Mouse (Mus musculus): ENCODE data around the gene Fxyd3. TPM values are rescaled to one million over a fixed set of nuclear protein-coding genes. Genes with fewer than 3 reads are reported as not detected.

Gene Fxyd3
- polyA plus RNA-seq, 1 experiment from 2014 or later = not detected

DNA sequence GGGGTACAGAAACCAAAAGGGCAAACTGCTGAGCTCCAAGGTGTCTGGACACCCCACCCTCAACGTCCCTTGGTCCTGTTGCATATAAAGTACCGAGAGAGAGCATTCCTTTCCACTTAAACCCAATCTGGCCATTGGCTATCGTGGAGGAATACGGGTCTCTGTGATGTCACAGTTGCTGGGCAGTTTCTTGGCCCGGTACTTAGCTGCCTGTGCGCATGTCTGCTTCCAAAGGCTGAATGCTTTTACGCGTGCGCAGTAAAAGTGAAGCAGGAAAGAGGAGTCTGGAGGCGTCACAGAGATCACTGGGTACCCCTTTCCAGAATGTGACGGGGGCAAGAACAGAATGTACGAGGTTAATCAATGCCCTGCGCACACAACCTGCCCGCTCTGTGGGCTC lies 7.0 kb downstream of the Fxyd3 start:
- no peak overlapping the region for H3K9ac ChIP-seq (ENCODE audit: low read depth, low read length)
- WGBS = 90% methylated on average over 14 of the region's 14 CpGs
- H3K9me3 ChIP-seq (replicated peaks; ENCODE audit: control insufficient read depth, low read length, poor library complexity, severe bottlenecking) = no peaks in the 10 kb centered on the region
- H3K4me1 ChIP-seq (ENCODE audit: control insufficient read depth, insufficient read depth, low read length) = peaks cover 2% of the 10 kb centered on the region; the same call in 1 of the 2 replicates
- no peaks in the 10 kb centered on the region for H3K27me3 ChIP-seq (ENCODE audit: control insufficient read depth, insufficient read depth, low read depth, low read length)
- H3K4me3 ChIP-seq (ENCODE audit: low read depth, low read length) = no peak overlapping the region
- H3K4me2 ChIP-seq (ENCODE audit: low read length) = no peak overlapping the region
- H3K27ac ChIP-seq (ENCODE audit: low read length) = no peak overlapping the region
- H3K36me3 ChIP-seq (ENCODE audit: control insufficient read depth, insufficient read depth, low read length) = no peaks in the 10 kb centered on the region
- ATAC-seq = no peak

DNA sequence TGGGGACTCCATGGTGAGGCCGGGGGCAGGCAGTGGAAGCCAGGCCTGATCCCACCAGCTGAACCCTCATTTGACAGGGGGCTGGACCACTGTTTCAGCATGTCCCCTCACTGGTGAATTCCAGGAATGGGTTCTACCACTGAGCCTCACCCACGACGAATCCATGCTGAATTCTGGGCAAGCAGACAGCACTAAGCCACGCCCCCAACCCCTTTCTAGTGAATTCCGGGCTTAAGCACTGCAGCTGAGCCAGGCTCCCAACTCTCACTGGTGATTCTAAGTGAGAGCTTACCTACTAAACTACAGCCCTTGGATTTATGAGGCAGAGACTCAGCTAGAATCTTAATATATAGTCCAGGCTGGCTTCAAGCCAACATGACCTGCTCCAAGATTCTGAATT lies 8.7 kb downstream of the Fxyd3 start:
- Histone ChIP-seq H3K9ac (ENCODE audit: low read depth, low read length) (no peak overlapping the region), H3K36me3 (ENCODE audit: control insufficient read depth, insufficient read depth, low read length) (no peaks in the 10 kb centered on the region), H3K27ac (ENCODE audit: low read length) (no peak overlapping the region), H3K4me3 (ENCODE audit: low read depth, low read length) (no peak overlapping the region), H3K9me3 (replicated peaks; ENCODE audit: control insufficient read depth, low read length, poor library complexity, severe bottlenecking) (no peaks in the 10 kb centered on the region), H3K4me1 (ENCODE audit: control insufficient read depth, insufficient read depth, low read length) (peaks cover 2% of the 10 kb centered on the region; the same call in 1 of the 2 replicates), H3K4me2 (ENCODE audit: low read length) (no peak overlapping the region), H3K27me3 (ENCODE audit: control insufficient read depth, insufficient read depth, low read depth, low read length) (no peaks in the 10 kb centered on the region)
- ATAC-seq = no peak
- 43% methylated on average over 5 of the region's 5 CpGs for WGBS

DNA sequence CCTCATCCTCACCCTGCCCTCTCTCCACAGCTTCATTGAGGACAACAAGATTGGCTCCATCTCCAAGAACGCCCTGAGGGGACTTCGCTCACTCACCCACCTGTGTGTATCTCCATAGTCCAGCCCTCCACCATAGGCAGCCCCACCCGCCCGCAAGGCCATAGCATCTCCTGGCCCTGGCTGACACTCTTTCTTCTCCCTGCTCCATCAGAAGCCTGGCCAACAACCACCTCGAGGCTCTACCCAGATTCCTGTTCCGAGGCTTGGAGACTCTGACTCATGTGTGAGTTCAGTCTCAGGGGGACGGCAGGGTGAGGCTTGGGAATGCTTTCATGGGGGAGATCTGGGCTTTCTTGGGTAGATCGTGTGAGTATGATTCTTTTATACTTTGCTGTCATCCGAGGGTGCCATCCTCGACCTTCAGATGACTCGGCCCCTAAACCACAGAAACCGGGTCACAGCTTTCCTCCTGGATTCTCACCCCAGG lies 13.4 kb downstream of the Fxyd3 start:
- no peaks in the 10 kb centered on the region for H3K36me3 ChIP-seq (ENCODE audit: control insufficient read depth, insufficient read depth, low read length)
- H3K4me3 ChIP-seq (ENCODE audit: low read depth, low read length) = no peak overlapping the region
- no peak overlapping the region for H3K9ac ChIP-seq (ENCODE audit: low read depth, low read length)
- H3K4me1 ChIP-seq (ENCODE audit: control insufficient read depth, insufficient read depth, low read length) = no peaks in the 10 kb centered on the region
- no peak for ATAC-seq
- H3K9me3 ChIP-seq (replicated peaks; ENCODE audit: control insufficient read depth, low read length, poor library complexity, severe bottlenecking) = no peaks in the 10 kb centered on the region
- H3K4me2 ChIP-seq (ENCODE audit: low read length) = no peak overlapping the region
- no peak overlapping the region for H3K27ac ChIP-seq (ENCODE audit: low read length)
- WGBS = 87% methylated on average over 12 of the region's 12 CpGs
- no peaks in the 10 kb centered on the region for H3K27me3 ChIP-seq (ENCODE audit: control insufficient read depth, insufficient read depth, low read depth, low read length)

DNA sequence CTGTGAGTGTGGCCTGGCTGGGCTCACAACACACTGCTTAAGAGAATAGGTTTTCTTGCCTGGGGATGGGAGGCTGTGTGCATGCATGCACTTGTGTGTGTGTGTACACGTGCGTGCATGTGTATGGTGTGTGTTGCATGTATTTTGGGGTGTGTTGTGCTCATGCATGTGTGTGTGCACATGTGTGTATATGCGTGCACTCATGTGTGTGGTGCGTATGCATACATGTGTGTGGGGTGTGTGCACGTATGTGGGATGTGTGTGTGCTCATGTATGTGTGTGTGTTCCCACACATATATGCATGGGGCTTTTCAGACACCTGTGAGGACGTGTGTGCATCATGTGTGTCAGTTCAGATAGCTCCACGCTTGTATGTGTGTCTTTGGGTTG lies 15.9 kb downstream of the Fxyd3 start:
- Histone ChIP-seq H3K9me3 (replicated peaks; ENCODE audit: control insufficient read depth, low read length, poor library complexity, severe bottlenecking) (no peaks in the 10 kb centered on the region), H3K36me3 (ENCODE audit: control insufficient read depth, insufficient read depth, low read length) (no peaks in the 10 kb centered on the region), H3K9ac (ENCODE audit: low read depth, low read length) (no peak overlapping the region), H3K27me3 (ENCODE audit: control insufficient read depth, insufficient read depth, low read depth, low read length) (no peaks in the 10 kb centered on the region), H3K4me3 (ENCODE audit: low read depth, low read length) (no peak overlapping the region), H3K4me1 (ENCODE audit: control insufficient read depth, insufficient read depth, low read length) (no peaks in the 10 kb centered on the region), H3K4me2 (ENCODE audit: low read length) (no peak overlapping the region), H3K27ac (ENCODE audit: low read length) (no peak overlapping the region)
- WGBS = 84% methylated on average over 7 of the region's 7 CpGs
- no peak for ATAC-seq

DNA sequence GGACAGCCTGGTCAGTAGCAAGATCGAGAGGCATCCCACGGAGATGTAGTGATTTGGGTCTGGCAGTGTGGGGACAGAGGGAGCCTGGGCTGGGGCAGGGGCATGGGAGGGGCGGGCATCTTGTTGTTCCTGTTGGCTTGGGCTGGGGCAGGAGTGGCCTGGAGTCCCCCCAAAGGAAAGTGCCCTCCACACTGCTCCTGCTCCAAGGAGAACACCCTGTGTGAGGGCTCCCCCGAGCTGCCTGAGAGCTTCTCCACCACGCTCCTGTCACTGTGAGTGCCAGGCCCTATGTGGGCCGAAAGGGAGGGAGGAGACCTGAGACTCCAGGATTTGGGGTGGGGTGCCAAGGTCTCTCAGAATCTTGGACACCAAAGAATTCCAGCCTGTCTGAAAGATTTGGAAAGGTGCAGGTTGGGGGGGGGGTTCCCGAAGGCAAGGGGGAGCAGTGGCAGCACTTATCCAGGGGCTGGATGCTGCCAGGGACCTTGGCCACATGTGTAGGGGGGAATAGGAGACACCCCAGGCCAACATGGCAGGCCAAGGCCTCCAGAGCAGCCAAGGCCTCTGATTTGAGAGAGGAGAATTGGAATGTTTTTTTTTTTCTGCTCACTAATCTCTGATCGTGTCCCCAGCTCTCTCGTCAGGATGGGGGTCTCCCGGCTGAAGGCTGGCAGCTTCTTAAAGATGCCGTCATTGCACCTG lies 16.4 kb downstream of the Fxyd3 start:
- Histone ChIP-seq H3K9ac (ENCODE audit: low read depth, low read length) (no peak overlapping the region), H3K27me3 (ENCODE audit: control insufficient read depth, insufficient read depth, low read depth, low read length) (no peaks in the 10 kb centered on the region), H3K4me3 (ENCODE audit: low read depth, low read length) (no peak overlapping the region), H3K36me3 (ENCODE audit: control insufficient read depth, insufficient read depth, low read length) (no peaks in the 10 kb centered on the region), H3K4me1 (ENCODE audit: control insufficient read depth, insufficient read depth, low read length) (no peaks in the 10 kb centered on the region), H3K9me3 (replicated peaks; ENCODE audit: control insufficient read depth, low read length, poor library complexity, severe bottlenecking) (no peaks in the 10 kb centered on the region), H3K27ac (ENCODE audit: low read length) (no peak overlapping the region), H3K4me2 (ENCODE audit: low read length) (no peak overlapping the region)
- no peak for ATAC-seq
- 50% methylated on average over 11 of the region's 11 CpGs for WGBS

DNA sequence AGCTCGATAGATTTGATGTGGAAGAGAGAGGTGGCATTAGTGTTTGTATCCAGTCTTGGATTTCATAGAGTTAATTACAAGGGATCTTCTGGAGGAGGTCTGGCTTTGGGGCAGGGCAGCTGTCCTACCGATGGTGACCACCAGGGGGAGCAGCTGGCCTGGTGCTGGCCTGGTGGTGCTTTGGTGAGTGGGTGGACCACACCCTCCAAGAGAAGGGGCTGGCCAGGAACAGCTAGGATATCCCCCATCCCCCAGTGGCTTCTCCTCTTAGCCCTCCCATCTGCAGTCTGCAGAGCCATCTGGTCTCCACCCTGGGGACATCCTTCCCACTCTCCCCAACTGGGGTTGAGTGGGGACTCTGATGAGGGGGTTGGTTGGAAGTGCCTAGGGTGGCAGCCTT lies 17.4 kb downstream of the Fxyd3 start, which contains the start of gene Lgi4:
Gene Lgi4 (plus strand): TSS at position 235 of the 400 bp plus-strand sequence.
- Histone ChIP-seq H3K36me3 (ENCODE audit: control insufficient read depth, insufficient read depth, low read length) (no peaks in the 10 kb centered on the region), H3K27me3 (ENCODE audit: control insufficient read depth, insufficient read depth, low read depth, low read length) (peaks cover 5% of the 10 kb centered on the region; the same call in 1 of the 2 replicates), H3K4me1 (ENCODE audit: control insufficient read depth, insufficient read depth, low read length) (no peaks in the 10 kb centered on the region), H3K9me3 (replicated peaks; ENCODE audit: control insufficient read depth, low read length, poor library complexity, severe bottlenecking) (no peaks in the 10 kb centered on the region), H3K4me3 (ENCODE audit: low read depth, low read length) (no peak within 1 kb of the TSS), H3K9ac (ENCODE audit: low read depth, low read length) (no peak within 1 kb of the TSS), H3K27ac (ENCODE audit: low read length) (no peak within 1 kb of the TSS), H3K4me2 (ENCODE audit: low read length) (no peak within 1 kb of the TSS)
- 6% methylated on average over 2 of the region's 2 CpGs for WGBS
- no peak for ATAC-seq

DNA sequence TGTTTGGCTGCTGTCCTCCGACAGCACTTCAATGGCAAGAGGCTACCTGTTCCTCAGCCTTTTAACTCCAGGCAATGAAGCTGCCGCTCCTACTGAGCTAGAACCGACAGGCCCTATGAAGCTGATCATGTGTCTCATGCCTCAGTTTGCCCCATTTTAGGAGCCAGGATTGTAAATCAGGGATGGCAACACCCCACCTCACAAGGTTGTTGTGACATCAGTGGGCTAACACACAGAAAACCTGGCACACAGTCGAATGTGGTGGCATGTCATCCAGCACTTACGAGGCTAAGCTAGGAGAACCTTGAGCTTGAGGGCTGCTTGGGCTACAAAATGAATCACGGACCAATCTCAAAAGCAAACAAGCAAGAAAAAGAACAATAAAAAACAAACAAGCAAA lies 18.3 kb downstream of the Fxyd3 start:
- Histone ChIP-seq H3K4me2 (ENCODE audit: low read length) (no peak overlapping the region), H3K4me3 (ENCODE audit: low read depth, low read length) (no peak overlapping the region), H3K4me1 (ENCODE audit: control insufficient read depth, insufficient read depth, low read length) (no peaks in the 10 kb centered on the region), H3K27ac (ENCODE audit: low read length) (no peak overlapping the region), H3K9me3 (replicated peaks; ENCODE audit: control insufficient read depth, low read length, poor library complexity, severe bottlenecking) (no peaks in the 10 kb centered on the region), H3K36me3 (ENCODE audit: control insufficient read depth, insufficient read depth, low read length) (no peaks in the 10 kb centered on the region), H3K9ac (ENCODE audit: low read depth, low read length) (no peak overlapping the region), H3K27me3 (ENCODE audit: control insufficient read depth, insufficient read depth, low read depth, low read length) (peaks cover 7% of the 10 kb centered on the region; the same call in 1 of the 2 replicates)
- WGBS = 87% methylated on average over 6 of the region's 6 CpGs
- ATAC-seq = no peak

DNA sequence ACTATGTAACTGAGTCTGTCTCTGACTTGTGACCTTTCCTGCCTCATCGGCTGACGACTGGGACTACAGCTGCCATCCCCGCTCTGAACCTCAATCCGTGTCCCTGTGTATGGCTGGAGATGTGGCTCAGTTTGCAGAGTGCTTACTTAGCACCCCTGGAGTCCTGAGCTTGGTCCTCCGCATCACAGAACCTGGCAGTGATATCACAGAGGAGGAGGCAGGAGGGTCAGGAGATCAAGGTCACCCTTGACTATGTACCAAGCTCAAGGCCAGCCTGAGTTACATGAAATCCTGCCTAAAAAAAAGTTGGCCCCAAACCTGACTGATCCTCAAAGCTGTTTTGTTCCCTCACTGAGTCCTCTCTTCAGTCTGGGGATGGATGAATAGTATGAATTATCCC lies 18.8 kb downstream of the Fxyd3 start:
- Histone ChIP-seq H3K9me3 (replicated peaks; ENCODE audit: control insufficient read depth, low read length, poor library complexity, severe bottlenecking) (no peaks in the 10 kb centered on the region), H3K4me3 (ENCODE audit: low read depth, low read length) (no peak overlapping the region), H3K4me2 (ENCODE audit: low read length) (no peak overlapping the region), H3K27me3 (ENCODE audit: control insufficient read depth, insufficient read depth, low read depth, low read length) (peaks cover 11% of the 10 kb centered on the region; the same call in 1 of the 2 replicates), H3K27ac (ENCODE audit: low read length) (no peak overlapping the region), H3K36me3 (ENCODE audit: control insufficient read depth, insufficient read depth, low read length) (no peaks in the 10 kb centered on the region), H3K9ac (ENCODE audit: low read depth, low read length) (no peak overlapping the region), H3K4me1 (ENCODE audit: control insufficient read depth, insufficient read depth, low read length) (peaks cover 3% of the 10 kb centered on the region; the same call in 1 of the 2 replicates)
- ATAC-seq = no peak
- WGBS = 78% methylated on average over 5 of the region's 5 CpGs

DNA sequence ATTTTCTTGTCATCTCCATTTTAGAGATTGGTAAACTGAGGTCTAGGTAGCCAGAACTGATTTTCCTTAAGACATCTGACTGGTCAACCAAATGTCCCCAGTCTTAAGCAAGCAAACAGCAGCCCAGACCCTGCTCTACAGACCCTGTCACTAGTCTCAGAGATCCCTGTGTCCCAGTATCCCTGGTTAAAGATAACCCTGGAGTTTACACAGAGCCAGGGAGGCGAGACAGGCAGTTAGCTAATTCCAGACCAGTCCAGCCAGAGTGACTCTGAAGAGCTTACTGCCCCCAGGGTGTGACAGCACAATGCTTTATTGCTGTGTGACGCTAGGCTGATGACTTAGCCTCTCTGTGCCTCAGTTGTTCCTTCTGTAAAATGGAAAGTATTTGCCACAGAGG lies 19.4 kb downstream of the Fxyd3 start, which contains the start of gene Fxyd1:
Gene Fxyd1 (minus strand): TSS at position 129 of the 400 bp plus-strand sequence.
- WGBS = 80% methylated on average over 2 of the region's 2 CpGs

More for the DNA sequence above, 19.4 kb downstream of the Fxyd3 start, which contains the start of gene Fxyd1:
- no peak within 1 kb of the TSS for H3K27ac ChIP-seq (ENCODE audit: low read length)
- H3K4me3 ChIP-seq (ENCODE audit: low read depth, low read length) = no peak within 1 kb of the TSS
- H3K9me3 ChIP-seq (replicated peaks; ENCODE audit: control insufficient read depth, low read length, poor library complexity, severe bottlenecking) = no peaks in the 10 kb centered on the region
- H3K4me2 ChIP-seq (ENCODE audit: low read length) = no peak within 1 kb of the TSS
- H3K36me3 ChIP-seq (ENCODE audit: control insufficient read depth, insufficient read depth, low read length) = no peaks in the 10 kb centered on the region
- no peak for ATAC-seq
- H3K4me1 ChIP-seq (ENCODE audit: control insufficient read depth, insufficient read depth, low read length) = peaks cover 10% of the 10 kb centered on the region; the same call in 1 of the 2 replicates
- H3K9ac ChIP-seq (ENCODE audit: low read depth, low read length) = no peak within 1 kb of the TSS
- H3K27me3 ChIP-seq (ENCODE audit: control insufficient read depth, insufficient read depth, low read depth, low read length) = peaks cover 17% of the 10 kb centered on the region

Measured in midbrain, embryonic 16.5 days (tissue).